Mouse (Mus musculus) C2C12 (cell line): ENCODE data around the gene St3gal3. TPM values are rescaled to one million over a fixed set of nuclear protein-coding genes. Genes with fewer than 3 reads are reported as not detected.

Experiments used
- H3K27me3 ChIP-seq: one replicate; pipeline ENCODE4 v1.6.1; 2011; ENCODE audit not compliant: control insufficient read depth, insufficient read depth, insufficient read length
- H3K36me3 ChIP-seq: one replicate; pipeline ENCODE4 v1.6.1; 2011; ENCODE audit not compliant: control insufficient read depth, insufficient read depth
- H3K4me3 ChIP-seq: one replicate; pipeline ENCODE4 v1.5.1; 2011; ENCODE audit warnings: mild to moderate bottlenecking, control low read depth; ENCODE audit not compliant: poor library complexity, insufficient read depth, severe bottlenecking
- H3K79me2 ChIP-seq: one replicate; pipeline ENCODE4 v1.6.1; 2011; ENCODE audit not compliant: control insufficient read depth, insufficient read depth
- H3K79me3 ChIP-seq: one replicate; pipeline ENCODE4 v1.6.1; 2011; ENCODE audit warnings: low read depth, control low read depth
- H3ac ChIP-seq: one replicate; pipeline ENCODE3; 2011; ENCODE audit warnings: low read depth; ENCODE audit not compliant: control insufficient read depth, insufficient read length
- CEBPB ChIP-seq: IDR thresholded peaks from one replicate; pipeline ENCODE4 v1.6.1; 2011; ENCODE audit warnings: low read depth, mild to moderate bottlenecking, control low read depth, moderate library complexity
- CTCF ChIP-seq: IDR thresholded peaks from one replicate; pipeline ENCODE4 v1.5.1; 2011; ENCODE audit not compliant: control insufficient read depth, insufficient read depth, insufficient read length
- FOSL1 ChIP-seq: IDR thresholded peaks from one replicate; pipeline ENCODE4 v1.8.0; 2011; ENCODE audit warnings: mild to moderate bottlenecking, low read length; ENCODE audit not compliant: poor library complexity, insufficient read depth, severe bottlenecking
- MAX ChIP-seq: IDR thresholded peaks from one replicate; pipeline ENCODE4 v1.6.1; 2011; ENCODE audit warnings: mild to moderate bottlenecking, control low read depth
- MYOD1 ChIP-seq: IDR thresholded peaks from one replicate; pipeline ENCODE4 v1.6.1; 2011; ENCODE audit warnings: low read depth; ENCODE audit not compliant: control insufficient read depth, insufficient read length
- MYOG ChIP-seq: IDR thresholded peaks from one replicate; pipeline ENCODE4 v1.6.1; 2011; ENCODE audit not compliant: control insufficient read depth, insufficient read length; ENCODE audit errors: extremely low read depth
- USF1 ChIP-seq: IDR thresholded peaks from one replicate; pipeline ENCODE4 v1.6.1; 2011; ENCODE audit warnings: low read depth, mild to moderate bottlenecking, control low read depth, moderate library complexity
- polyA plus RNA-seq: library from polyadenylated mRNA; unstranded; fragments of >200 nt; fragmentation: generic; extraction: Trizol; gene quantifications from one replicate; pipeline ENCODE4 v1.2.1, GENCODE M21; 2012; ENCODE audit warnings: missing spikeins

St3gal3 gene
- polyA plus RNA-seq, 1 experiment, result 20.4 TPM

- H3ac ChIP-seq, result no peak overlapping the region
- no peaks in the 10 kb centered on the region for H3K79me2 ChIP-seq
- no peaks in the 10 kb centered on the region for H3K79me3 ChIP-seq
- H3K27me3 ChIP-seq, result no peaks in the 10 kb centered on the region
- TF ChIP-seq MYOG (no peak), CTCF (no peak), MAX (no peak), CEBPB (no peak), FOSL1 (no peak), MYOD1 (no peak), USF1 (no peak)
- no peak overlapping the region for H3K4me3 ChIP-seq
- H3K36me3 ChIP-seq, result peaks cover 4% of the 10 kb centered on the region
Observed at GRCm38 (mm10) chr4:118019218-118019617, 115.5 kb downstream of the St3gal3 start.

- TF ChIP-seq CTCF, result no peak
- TF ChIP-seq MYOD1, result peak; percentile 80
- TF ChIP-seq MAX, result peak; percentile 14
- no peak for TF ChIP-seq FOSL1
- no peaks in the 10 kb centered on the region for H3K79me3 ChIP-seq
- H3K27me3 ChIP-seq, result no peaks in the 10 kb centered on the region
- H3K79me2 ChIP-seq, result no peaks in the 10 kb centered on the region
- H3K36me3 ChIP-seq, result peaks cover 4% of the 10 kb centered on the region
- no peak overlapping the region for H3K4me3 ChIP-seq
- H3ac ChIP-seq, result peak overlapping the region; percentile 52
Observed at GRCm38 (mm10) chr4:118017021-118017805, 117.5 kb downstream of the St3gal3 start.

DNA sequence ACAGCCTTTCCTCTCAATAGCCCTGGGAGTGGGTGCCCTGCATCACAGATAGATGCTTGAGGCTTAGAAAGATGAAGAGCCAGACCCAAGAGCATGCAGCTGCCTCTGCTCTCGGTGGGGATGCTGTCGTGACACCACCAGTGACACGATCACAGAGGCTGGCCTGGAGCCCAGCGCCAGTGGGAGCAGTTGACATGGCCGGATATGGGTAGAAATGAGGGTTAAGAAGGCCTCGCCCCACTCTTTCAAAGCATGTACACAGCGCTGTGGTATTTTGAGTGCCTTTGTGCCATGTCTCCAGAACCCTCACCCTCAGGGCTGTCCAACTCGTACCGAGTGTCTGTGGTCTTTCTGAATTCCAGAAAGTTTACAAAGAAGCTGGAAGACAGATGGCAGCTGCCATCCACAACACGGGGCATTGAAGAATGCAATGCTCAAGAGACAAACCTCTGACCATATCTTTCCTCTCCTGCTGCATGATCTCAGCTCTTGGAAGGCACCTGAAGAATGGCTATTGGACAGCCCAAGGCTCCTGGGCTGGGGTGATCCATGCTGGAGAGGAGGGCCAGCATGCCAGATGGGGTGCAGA, 118.3 kb downstream of the St3gal3 start:
- Histone ChIP-seq H3K27me3 (no peaks in the 10 kb centered on the region), H3ac (peak overlapping the region; percentile 40), H3K79me3 (no peaks in the 10 kb centered on the region), H3K79me2 (no peaks in the 10 kb centered on the region), H3K4me3 (no peak overlapping the region), H3K36me3 (peaks cover 4% of the 10 kb centered on the region)
- TF ChIP-seq MYOD1 (peak; percentile 86), MAX (peak; percentile 68), USF1 (no peak)

DNA sequence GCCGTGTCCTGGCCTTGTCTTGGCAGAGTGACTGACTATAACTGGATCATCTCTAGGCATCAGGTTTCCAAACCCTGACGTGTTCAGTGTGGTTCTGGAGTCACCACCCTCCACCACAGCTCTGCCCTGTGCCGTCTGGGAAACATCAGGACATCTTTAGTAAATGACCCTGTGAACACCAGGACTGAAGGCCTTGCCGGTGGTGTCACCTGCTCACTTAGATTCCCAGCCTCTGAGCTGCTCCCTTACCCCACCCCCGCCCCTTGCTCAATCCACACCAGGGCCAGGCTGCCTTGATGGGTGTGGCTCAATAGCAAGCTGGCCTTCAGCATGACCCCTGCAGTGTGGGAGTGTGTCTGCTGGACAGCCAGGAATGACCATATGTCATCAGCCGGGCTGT, 119.1 kb downstream of the St3gal3 start:
- Histone ChIP-seq H3K4me3 (no peak overlapping the region), H3K27me3 (no peaks in the 10 kb centered on the region), H3K36me3 (peaks cover 4% of the 10 kb centered on the region), H3K79me3 (no peaks in the 10 kb centered on the region), H3ac (peak overlapping the region; percentile 22), H3K79me2 (no peaks in the 10 kb centered on the region)
- no peak for TF ChIP-seq FOSL1
- TF ChIP-seq CTCF, result no peak
- TF ChIP-seq MYOD1, result peak; percentile 70
- TF ChIP-seq CEBPB, result peak; percentile 10
- TF ChIP-seq USF1, result no peak
- no peak for TF ChIP-seq MAX

DNA sequence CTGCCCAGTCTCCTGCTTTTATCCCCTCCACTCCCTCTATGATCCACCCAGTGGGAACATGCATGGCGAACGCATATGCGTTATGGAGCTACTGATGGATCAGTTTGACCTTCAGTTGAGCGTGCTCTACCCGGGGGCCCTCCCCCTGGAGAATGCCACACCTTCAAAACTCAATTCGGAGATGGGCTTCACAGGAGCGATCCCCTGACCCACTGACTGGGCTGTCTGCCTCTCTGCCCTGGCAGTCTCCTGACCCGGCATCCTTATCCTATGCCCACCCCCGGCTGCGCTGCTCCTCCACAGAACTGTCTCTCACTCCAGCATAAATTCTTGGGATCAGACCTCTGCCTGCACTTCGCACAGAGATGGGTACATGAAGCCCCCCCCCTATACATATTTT, 119.6 kb downstream of the St3gal3 start:
- Histone ChIP-seq H3K27me3 (no peaks in the 10 kb centered on the region), H3K79me3 (no peaks in the 10 kb centered on the region), H3K4me3 (no peak overlapping the region), H3K79me2 (no peaks in the 10 kb centered on the region), H3ac (no peak overlapping the region), H3K36me3 (peaks cover 4% of the 10 kb centered on the region)
- TF ChIP-seq MAX (no peak), CEBPB (no peak), MYOD1 (no peak), CTCF (no peak), USF1 (no peak), FOSL1 (no peak), MYOG (no peak)

DNA sequence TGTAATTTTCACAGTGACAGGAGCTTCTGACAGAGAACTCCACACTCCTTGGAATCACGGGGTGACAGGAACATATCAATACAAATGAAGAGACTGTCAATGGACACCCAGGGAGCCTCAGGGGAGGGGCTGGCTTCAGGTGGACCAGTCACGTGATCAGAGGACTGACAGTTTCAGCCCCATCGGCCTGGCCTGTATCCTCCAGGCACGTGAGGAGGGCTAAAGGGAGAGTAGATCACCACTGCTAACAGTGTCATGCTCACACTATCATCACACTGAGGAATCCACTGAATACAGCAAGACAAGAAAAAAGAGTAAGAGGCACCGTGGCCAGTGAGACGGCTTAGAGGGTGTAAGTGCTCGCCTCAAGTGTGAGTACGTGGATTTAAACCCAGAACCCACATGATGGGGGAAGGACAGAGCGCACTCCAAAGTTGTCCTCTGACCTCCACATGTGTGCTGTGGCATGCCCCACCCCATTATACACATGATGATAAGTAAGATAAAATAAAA, 124.0 kb downstream of the St3gal3 start:
- H3K4me3 ChIP-seq, result no peak overlapping the region
- no peaks in the 10 kb centered on the region for H3K27me3 ChIP-seq
- H3K36me3 ChIP-seq, result no peaks in the 10 kb centered on the region
- H3ac ChIP-seq, result no peak overlapping the region
- TF ChIP-seq FOSL1 (no peak), MAX (no peak), MYOG (no peak), CEBPB (no peak), USF1 (no peak), MYOD1 (no peak), CTCF (no peak)
- H3K79me3 ChIP-seq, result peaks cover 1% of the 10 kb centered on the region
- H3K79me2 ChIP-seq, result no peaks in the 10 kb centered on the region
